Mouse (Mus musculus): Measurements from ENCODE around the gene Tekt1.

GRCm38 (mm10) chr11:72338437-72338871 lies 23.8 kb downstream of the Tekt1 start:
- TF ChIP-seq CTCF (IDR thresholded peaks at IDR 0.05; ENCODE audit: low read depth) (no peak), EP300 (IDR thresholded peaks at IDR 0.05; ENCODE audit: low read depth) (no peak)

All from liver, embryonic 14.5 days (tissue).